In the genomic region with DNA sequence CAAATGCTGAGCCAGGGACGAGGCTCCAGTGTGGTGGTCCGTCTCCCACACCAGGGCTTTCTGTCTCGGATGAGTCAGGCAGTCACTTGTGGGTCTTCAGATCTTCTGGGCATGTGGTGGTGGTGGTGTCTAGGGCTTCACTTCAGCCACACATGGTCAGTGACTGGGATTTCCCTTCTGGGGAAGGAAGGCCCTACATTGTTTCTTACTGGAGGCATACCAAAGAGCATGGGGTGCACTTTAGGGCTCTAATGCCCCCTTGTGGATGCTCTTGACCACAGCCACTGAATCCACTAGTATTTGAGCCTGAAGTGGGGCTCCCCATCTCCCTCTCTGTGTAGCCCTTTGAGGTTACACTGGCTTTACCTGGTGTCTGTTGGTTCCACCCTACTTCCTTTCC, we compare ENCODE assay signal across 9 mouse cellular contexts. TPM values are rescaled to one million over a fixed set of nuclear protein-coding genes. Genes with fewer than 3 reads are reported as not detected.
DNase-seq lines count a peak whose midpoint lies in the region; ATAC-seq and TF ChIP-seq lines count a peak whose summit lies in the region.
"Had no signal": no experiment of that assay in that cellular context is flagged by ENCODE, and none has a peak within 500 bp of the region (broad histone marks: within the 10 kb centered on the region; RNA-seq: fewer than 3 reads in every experiment).

No protein-coding gene starts in this region.

- TF ChIP-seq POLR2A in thymus, adult 2 months (IDR thresholded peaks at IDR 0.05; ENCODE audit: control insufficient read depth, extremely low read depth, insufficient read depth, low read length, poor library complexity), result no peak

- no peaks in the 10 kb centered on the region for H3K27me3 ChIP-seq in thymus, adult 2 months (ENCODE audit: control insufficient read depth, insufficient read depth, low read length)
- H3K27me3 ChIP-seq in embryonic facial prominence, embryonic 11.5 days (ENCODE audit: control insufficient read depth, insufficient read depth, low read length), result no peaks in the 10 kb centered on the region
- H3K27me3 ChIP-seq in kidney, embryonic 14.5 days (ENCODE audit: control insufficient read depth, insufficient read depth, low read length), result no peaks in the 10 kb centered on the region
- H3K27me3 ChIP-seq: hindbrain, embryonic 15.5 days had no signal

- ATAC-seq in embryonic facial prominence, embryonic 11.5 days (replicated peaks; ENCODE audit: insufficient number of reproducible peaks, low FRiP score, low TSS enrichment, low read depth), result no peak
- ATAC-seq in kidney, embryonic 14.5 days (ENCODE audit: low FRiP score, low TSS enrichment), result peak; percentile 18; the same call in 1 of the 2 replicates

- no peaks in the 10 kb centered on the region for H3K9me3 ChIP-seq in embryonic facial prominence, embryonic 11.5 days (replicated peaks; ENCODE audit: control insufficient read depth, low read length)
- no peaks in the 10 kb centered on the region for H3K9me3 ChIP-seq in kidney, embryonic 14.5 days (ENCODE audit: control insufficient read depth, low read length)
- H3K9me3 ChIP-seq: hindbrain, embryonic 15.5 days had no signal

- no peak overlapping the region for H3K9ac ChIP-seq in embryonic facial prominence, embryonic 11.5 days (replicated peaks; ENCODE audit: low read length)
- H3K9ac ChIP-seq in kidney, embryonic 14.5 days (ENCODE audit: low read depth, low read length), result no peak overlapping the region
- H3K9ac ChIP-seq: hindbrain, embryonic 15.5 days had no signal

- 91% methylated on average over 3 of the region's 3 CpGs for WGBS in thymus, adult 2 months
- 93% methylated on average over 3 of the region's 3 CpGs for WGBS in embryonic facial prominence, embryonic 11.5 days
- WGBS in kidney, embryonic 14.5 days, result 85% methylated on average over 3 of the region's 3 CpGs

- no peak overlapping the region for H3K27ac ChIP-seq in thymus, adult 2 months (ENCODE audit: control insufficient read depth, insufficient read depth, low read length)
- H3K27ac ChIP-seq in embryonic facial prominence, embryonic 11.5 days (replicated peaks; ENCODE audit: low read depth, low read length), result no peak overlapping the region
- no peak overlapping the region for H3K27ac ChIP-seq in kidney, embryonic 14.5 days (ENCODE audit: low read depth, low read length)
- H3K27ac ChIP-seq: hindbrain, embryonic 15.5 days had no signal

- no peak overlapping the region for H3K4me2 ChIP-seq in embryonic facial prominence, embryonic 11.5 days (ENCODE audit: low read depth, low read length)
- H3K4me2 ChIP-seq in kidney, embryonic 14.5 days (replicated peaks; ENCODE audit: low read depth, low read length), result no peak overlapping the region
- H3K4me2 ChIP-seq: hindbrain, embryonic 15.5 days had no signal

- no peak for TF ChIP-seq CTCF in thymus, adult 2 months (IDR thresholded peaks at IDR 0.05; ENCODE audit: borderline replicate concordance, control insufficient read depth, extremely low read depth, insufficient read depth, low read length, poor library complexity)

- peak; percentile 66 for DNase-seq in heart, adult 11 months
- DNase-seq in heart, adult 9 months (ENCODE audit: low spot score in 2 of 2), result no peak
- peak; percentile 53 for DNase-seq in thymus, adult 2 months
- DNase-seq in thymus, adult 18-20 months, result no peak
- DNase-seq in embryonic facial prominence, embryonic 11.5 days (ENCODE audit: low spot score), result peak; percentile 58
- peak; percentile 40 for DNase-seq in naive thymus-derived CD4-positive, alpha-beta T cell, adult 2 months (ENCODE audit: low read depth)
- DNase-seq in frontal cortex, postnatal 25 days (ENCODE audit: low spot score in 2 of 2), result no peak

- no peaks in the 10 kb centered on the region for H3K36me3 ChIP-seq in thymus, adult 2 months (ENCODE audit: control insufficient read depth, insufficient read depth, low read length)
- no peaks in the 10 kb centered on the region for H3K36me3 ChIP-seq in embryonic facial prominence, embryonic 11.5 days (replicated peaks; ENCODE audit: control insufficient read depth, insufficient read depth, low read depth, low read length)
- H3K36me3 ChIP-seq in kidney, embryonic 14.5 days (ENCODE audit: control insufficient read depth, insufficient read depth, low read length), result no peaks in the 10 kb centered on the region

- H3K4me1 ChIP-seq in thymus, adult 2 months (replicated peaks; ENCODE audit: control insufficient read depth, insufficient read depth, low read length), result peaks cover 13% of the 10 kb centered on the region
- H3K4me1 ChIP-seq in embryonic facial prominence, embryonic 11.5 days (ENCODE audit: control insufficient read depth, insufficient read depth, low read length), result no peaks in the 10 kb centered on the region; the same call in 1 of the 2 replicates
- no peaks in the 10 kb centered on the region for H3K4me1 ChIP-seq in kidney, embryonic 14.5 days (ENCODE audit: control insufficient read depth, insufficient read depth, low read length)
- H3K4me1 ChIP-seq: hindbrain, embryonic 15.5 days had no signal

- no peak overlapping the region for H3K4me3 ChIP-seq in thymus, adult 2 months (ENCODE audit: control insufficient read depth, insufficient read depth, low read length)
- H3K4me3 ChIP-seq in embryonic facial prominence, embryonic 11.5 days (ENCODE audit: low read depth, low read length), result no peak overlapping the region
- no peak overlapping the region for H3K4me3 ChIP-seq in kidney, embryonic 14.5 days (ENCODE audit: low read length)
- H3K4me3 ChIP-seq: hindbrain, embryonic 15.5 days had no signal

RNA-seq across cellular contexts. Expression of gene Gm11985, which starts 47.9 kb away (rescaled TPM):
- polyA plus RNA-seq in thymus, adult 2 months (2012; rRNA removed), result not detected in 2 replicates
- polyA plus RNA-seq in embryonic facial prominence, embryonic 11.5 days (2014; fragmentation: Nextera tagmentation; extraction: Ambion mirVana), result not detected in 2 replicates
- not detected in 2 replicates for polyA plus RNA-seq in kidney, embryonic 14.5 days (2014; fragmentation: Nextera tagmentation; extraction: Ambion mirVana)

RNA-seq across cellular contexts. Expression of gene Igfbp1, which starts 57.1 kb away (rescaled TPM):
- polyA plus RNA-seq in thymus, adult 2 months (2012; rRNA removed), result 0.30 and 0.37 TPM in 2 replicates
- polyA plus RNA-seq in embryonic facial prominence, embryonic 11.5 days (2014; fragmentation: Nextera tagmentation; extraction: Ambion mirVana), result 0.27 and 0.50 TPM in 2 replicates
- polyA plus RNA-seq in kidney, embryonic 14.5 days (2014; fragmentation: Nextera tagmentation; extraction: Ambion mirVana), result 2.5 and 3.3 TPM in 2 replicates

Comparison
In these comparisons a context has a peak if more than half of its experiments do, and no peak if none do; other contexts are left out.
1. DNase-seq: peak in heart, adult 11 months (single experiment), thymus, adult 2 months (single experiment), embryonic facial prominence, embryonic 11.5 days (single experiment) and naive thymus-derived CD4-positive, alpha-beta T cell, adult 2 months (single experiment); none in heart, adult 9 months (0 of 2), thymus, adult 18-20 months (0 of 2) and frontal cortex, postnatal 25 days (0 of 2).